Mouse (Mus musculus) kidney, postnatal 36 days (tissue): ENCODE measurements around the gene Ankrd6.

ENCODE experiments used
- DNase-seq, 2 experiments: peaks; one replicate each; pipeline ENCODE4 v3.0.0; 2021 to 2022; ENCODE audit warnings: mixed read lengths in 2 of 2

Ankrd6 gene

GRCm38 (mm10) chr4:32948696-32949095, 1.9 kb downstream of the Ankrd6 start:
- no peak for DNase-seq

DNA sequence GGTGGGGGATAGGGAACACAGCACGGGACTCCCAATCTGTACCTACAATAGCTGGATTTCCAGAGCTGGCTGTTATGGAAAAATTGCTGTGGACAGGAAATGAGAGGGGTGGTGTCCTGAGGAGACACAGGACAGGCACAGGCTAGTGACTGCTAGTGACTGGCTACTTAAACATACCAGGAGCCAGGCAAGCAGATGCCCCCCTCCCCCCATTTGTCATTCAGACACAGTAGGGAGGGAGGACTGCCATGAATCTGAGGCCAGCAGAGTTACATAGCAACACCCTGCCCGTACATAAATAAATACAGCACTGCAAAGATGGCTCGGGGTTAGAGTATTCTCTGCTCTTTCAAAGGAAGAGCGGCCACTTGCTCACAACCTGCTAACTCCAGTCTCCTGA, 3.0 kb downstream of the Ankrd6 start:
- no peak for DNase-seq

- no peak for DNase-seq
Observed at GRCm38 (mm10) chr4:32940984-32941383, 9.7 kb downstream of the Ankrd6 start.

DNA sequence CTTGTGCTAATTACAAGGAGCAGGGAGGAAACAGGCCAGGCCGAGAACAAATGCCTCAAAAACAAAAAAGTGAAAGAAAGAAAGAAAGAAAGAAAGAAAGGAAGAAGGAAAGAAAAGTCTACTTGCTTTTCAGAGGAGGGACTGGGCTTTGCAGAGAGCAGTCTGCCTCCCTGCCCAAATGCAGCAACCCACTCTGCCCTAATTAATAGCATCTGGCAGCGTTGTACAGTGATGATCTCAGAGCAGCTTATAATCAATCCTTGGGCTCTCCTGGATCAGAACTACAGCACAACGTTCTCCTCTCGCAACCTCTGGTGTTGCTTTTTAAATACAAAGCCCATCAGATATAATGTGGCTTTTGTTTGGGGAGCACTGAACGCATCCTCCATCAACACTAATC, 10.7 kb downstream of the Ankrd6 start:
- DNase-seq = no peak

DNA sequence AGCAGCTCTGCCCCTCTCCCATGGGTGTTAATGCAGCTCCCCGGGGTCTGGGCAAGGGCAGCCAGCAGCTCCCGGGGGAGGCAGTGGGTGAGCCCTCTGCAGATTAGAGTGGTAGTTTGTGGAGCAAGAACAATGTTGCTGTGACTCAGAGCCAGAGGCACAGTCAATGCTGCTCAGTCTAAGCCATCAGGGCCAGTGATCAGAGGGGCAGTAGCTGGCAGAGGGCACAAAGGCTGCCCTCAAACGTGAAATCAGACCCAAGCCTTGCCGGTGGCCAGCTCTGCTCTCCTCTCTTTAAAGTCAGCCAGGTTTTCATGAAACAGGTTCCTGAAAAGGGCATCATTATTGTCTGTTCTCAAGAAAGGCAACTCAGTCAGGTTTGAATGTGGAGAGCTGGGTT, 11.1 kb downstream of the Ankrd6 start:
- no peak for DNase-seq

DNA sequence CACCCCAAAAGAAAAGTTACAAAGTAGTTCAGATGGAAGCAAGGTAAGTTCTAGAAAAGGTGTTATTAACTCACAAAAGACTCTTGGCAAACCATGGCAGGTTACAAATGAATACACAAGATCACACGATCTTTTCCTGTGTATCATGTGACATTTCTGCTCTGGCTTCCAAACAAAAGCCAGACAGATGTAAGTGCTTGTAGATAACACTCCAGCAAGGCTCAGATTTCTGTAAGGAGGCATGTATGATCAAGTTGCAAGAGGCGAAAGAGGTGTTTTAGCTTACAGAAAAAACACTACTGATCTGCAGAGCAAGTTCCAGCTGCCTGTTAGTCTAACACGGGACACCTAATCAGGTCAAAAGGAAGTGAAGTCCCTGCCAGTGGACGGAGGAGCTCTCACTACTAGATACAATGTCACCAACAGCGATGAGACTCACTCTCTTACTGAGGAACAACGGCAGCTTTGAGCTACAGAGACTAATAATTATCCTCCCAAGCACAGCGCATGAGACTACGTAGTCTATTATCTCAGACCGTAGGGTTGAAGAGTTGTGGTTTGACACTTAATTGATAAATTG, 13.8 kb downstream of the Ankrd6 start:
- DNase-seq = no peak

- DNase-seq = peak; percentile 29 to 48
Observed at GRCm38 (mm10) chr4:32932056-32932455, 18.6 kb downstream of the Ankrd6 start.

DNA sequence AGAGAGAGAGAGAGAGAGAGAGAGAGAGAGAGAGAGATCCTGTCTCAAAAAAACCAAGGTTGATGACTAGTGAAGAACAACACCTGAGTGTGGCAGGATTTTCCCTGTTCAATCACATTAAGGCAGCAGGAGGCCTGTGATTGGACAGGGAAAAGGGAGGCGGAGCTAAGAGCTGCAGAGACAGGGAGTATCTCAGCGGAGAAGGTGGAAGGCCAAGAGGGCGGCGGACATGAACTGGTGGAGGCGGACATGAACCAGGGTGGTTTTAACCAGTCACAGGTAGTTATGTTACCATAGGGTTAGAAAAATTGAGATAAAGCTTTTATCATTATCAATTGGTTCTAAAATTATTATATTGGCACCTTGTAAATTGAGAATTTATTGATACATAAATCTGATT, 20.9 kb downstream of the Ankrd6 start:
- no peak for DNase-seq

DNA sequence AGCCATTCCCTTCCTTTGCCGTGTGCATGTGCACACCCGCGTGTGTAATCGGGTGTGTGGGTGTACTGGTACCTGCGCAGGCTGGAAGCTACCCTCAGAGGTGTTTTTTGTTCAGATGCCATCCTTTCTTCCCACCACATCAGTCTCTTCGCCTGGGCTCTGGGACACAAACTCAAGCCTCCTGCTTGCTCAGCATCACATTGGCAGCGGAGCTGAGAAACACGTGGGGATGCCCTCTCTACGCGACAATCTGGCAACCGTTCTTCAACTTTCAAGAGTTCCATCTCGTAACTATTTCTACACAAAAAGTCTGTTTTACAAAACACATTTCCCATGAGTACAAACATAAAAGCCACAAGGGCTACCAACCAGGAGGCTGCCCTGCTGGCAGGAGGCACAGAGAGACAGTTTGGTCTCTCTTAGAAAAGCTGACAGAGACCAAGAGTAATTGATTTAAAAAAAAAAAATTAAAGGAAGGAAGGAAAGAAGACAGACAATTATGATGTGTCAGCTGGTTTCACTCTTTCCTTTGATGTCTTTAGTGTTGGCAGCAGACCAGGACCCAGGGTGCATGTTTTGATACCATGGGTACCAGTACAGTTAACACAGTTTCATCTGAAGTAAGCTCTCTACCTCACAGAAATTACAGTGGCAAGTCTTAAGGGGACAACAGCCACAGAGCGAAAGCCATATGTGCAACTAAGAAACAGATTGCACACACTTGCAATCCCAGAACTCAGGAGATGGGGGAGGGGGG, 21.8 kb downstream of the Ankrd6 start:
- DNase-seq = no peak

GRCm38 (mm10) chr4:32923891-32924294, 26.7 kb downstream of the Ankrd6 start:
- no peak for DNase-seq

DNA sequence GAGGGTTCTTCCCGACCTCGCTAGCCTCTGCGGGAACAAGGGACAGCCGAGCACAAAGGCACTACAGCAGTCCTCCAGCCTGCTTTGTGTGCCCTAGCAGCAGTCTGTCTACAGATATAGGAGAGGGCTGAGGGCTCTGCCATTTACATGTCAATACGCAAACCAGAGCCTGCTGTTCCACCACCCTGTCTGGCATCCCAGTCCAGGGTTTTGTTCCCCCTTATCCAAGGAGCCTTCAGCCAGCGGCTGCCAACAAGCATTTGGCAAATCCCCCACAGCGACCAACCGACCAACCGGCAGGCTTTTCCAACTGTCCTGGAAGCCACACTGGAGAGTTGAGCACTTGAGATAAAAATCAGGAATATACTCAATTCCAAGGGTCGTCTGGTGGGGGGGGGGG, 27.2 kb downstream of the Ankrd6 start:
- DNase-seq = peak in 1 of 2 experiments; percentile 5

DNA sequence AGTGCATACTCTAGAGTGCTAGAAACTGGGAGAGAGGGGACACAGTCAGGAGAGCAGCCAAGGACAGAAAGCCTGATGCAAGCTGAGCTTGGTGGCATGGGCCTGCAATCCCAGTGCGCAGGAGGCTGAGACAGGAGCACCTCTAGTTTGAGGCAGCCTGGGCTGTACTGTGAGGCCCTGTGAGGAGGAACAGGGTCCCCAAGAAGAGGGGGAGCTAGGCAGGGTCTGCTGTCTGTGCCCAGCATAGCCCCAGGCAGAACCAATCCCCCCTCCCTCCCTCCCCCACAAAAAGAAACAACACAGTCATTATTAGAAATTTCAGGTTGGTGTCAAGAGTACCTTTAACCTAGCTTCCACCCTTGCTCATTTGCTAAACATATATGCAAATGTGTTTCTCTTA, 27.8 kb downstream of the Ankrd6 start:
- no peak for DNase-seq

DNA sequence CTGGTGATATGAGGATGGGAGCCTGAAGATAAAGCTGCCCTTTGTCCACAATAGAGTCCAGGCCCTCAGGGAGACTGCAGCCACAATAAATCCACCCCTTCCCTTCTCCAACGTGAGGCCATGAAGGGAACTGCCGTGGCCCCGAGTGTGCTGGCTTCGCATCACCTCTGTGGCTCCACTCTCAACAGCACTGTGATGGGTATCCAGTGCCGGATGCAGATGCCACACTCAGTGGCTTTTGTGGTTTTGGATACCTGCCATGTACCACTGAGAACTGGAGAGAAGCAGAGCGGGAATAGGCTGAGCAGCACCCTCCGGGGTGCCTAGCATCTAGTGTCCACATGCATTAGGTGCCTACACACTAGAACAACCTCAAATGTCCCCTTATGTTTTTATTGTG, 29.8 kb downstream of the Ankrd6 start:
- no peak for DNase-seq

- DNase-seq = no peak
Observed at GRCm38 (mm10) chr4:32918571-32918970, 32.1 kb downstream of the Ankrd6 start.

DNA sequence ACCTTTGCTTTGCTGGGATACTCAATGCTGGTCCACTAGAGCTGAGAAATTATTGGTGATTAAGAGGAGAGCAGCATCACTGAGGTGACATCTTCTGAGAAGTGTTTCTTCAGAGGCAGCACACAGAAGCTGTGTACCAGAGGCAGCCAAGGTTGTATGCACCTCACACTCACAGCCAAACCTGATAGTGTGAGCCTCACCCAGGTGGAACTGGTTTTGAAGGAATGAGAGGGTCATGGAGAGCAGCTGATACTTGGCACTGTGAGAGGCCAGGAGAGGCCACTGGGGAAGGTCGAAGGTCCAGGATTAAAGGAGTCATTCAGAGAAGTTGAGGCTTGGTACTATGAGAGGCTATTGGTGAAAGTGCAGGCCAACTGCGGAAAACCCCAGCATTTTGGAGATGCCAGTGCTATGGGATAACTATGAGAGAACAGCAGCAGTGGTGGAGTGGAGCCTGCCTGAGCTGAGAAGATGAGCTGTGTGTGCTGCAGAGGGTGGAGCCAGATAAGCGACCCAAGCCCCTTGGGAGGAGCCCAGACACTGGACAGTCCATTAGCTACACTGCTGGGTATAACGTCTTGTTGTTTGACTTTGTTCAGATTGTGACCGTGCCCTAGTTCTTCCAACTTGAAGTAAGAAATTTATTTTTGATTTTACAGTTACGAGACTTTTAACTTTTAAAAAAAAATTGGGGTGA, 33.8 kb downstream of the Ankrd6 start:
- peak; percentile 28 to 42 for DNase-seq

- peak; percentile 23 to 39 for DNase-seq
Observed at GRCm38 (mm10) chr4:32915928-32916327, 34.7 kb downstream of the Ankrd6 start.

GRCm38 (mm10) chr4:32909996-32910395, 40.6 kb downstream of the Ankrd6 start:
- no peak for DNase-seq

GRCm38 (mm10) chr4:32909241-32909979, 41.2 kb downstream of the Ankrd6 start:
- no peak for DNase-seq

GRCm38 (mm10) chr4:32907631-32908030, 43.0 kb downstream of the Ankrd6 start:
- DNase-seq = no peak

DNA sequence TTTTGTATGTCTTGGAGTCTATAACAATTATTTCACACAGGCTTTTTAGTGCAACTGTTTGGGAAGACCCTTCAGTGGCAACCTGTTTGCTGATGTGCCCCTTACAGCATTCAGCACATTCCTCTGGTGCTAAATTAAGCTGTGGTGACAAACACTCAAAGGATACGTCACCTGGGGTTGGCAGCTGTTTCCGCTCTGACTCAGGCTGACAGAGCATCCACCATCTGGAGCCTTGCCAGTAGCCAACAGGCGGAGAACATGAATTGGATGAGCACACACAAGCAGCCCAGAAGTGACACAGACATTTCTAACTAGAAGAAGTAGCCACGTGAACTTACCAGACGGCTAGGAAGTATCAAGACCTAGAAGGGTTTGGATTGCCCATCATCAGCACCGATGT, 44.0 kb downstream of the Ankrd6 start:
- DNase-seq = peak; percentile 45 to 54

GRCm38 (mm10) chr4:32905913-32906312, 44.7 kb downstream of the Ankrd6 start:
- DNase-seq = no peak

DNA sequence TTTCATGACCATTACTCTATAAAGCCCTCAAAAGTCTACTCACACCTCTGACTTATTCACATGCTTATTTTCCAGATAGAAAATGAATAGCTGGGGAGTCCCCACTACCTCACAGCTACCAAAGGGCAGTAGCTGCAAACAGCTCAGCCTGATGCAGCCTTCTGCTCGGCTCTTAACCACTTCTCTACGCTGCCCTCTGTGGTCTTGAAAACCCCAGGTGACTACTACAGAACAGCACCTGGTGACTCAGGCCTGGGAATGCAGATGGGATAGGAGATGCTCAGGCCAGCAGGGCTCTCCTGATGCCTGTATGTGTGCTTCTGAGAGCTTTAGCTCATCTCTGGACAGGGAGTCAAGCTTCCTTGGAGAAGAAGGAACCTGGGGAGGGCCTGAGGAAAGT, 45.3 kb downstream of the Ankrd6 start:
- DNase-seq = no peak

GRCm38 (mm10) chr4:32903826-32904225, 46.8 kb downstream of the Ankrd6 start:
- no peak for DNase-seq
